27 mouse cellular contexts compared by ENCODE assay signal in genomic region chr11:57454421-57454820, GRCm38 (mm10).
A peak's percentile ranks its signal among the peaks of the same experiment; 100 is the strongest.
DNase-seq lines count a peak whose midpoint lies in the region; ATAC-seq and TF ChIP-seq lines count a peak whose summit lies in the region.
"Had no signal": no experiment of that assay in that cellular context is flagged by ENCODE, and none has a peak within 500 bp of the region (broad histone marks: within the 10 kb centered on the region; RNA-seq: fewer than 3 reads in every experiment).

No protein-coding gene starts in this region.

- WGBS in intestine, embryonic 15.5 days = 36% methylated on average over 5 of the region's 5 CpGs
- WGBS in intestine, postnatal 0 days = 33% methylated on average over 5 of the region's 5 CpGs

- no peaks in the 10 kb centered on the region for H3K36me3 ChIP-seq in intestine, embryonic 15.5 days
- H3K36me3 ChIP-seq in intestine, postnatal 0 days (ENCODE audit: control insufficient read depth, insufficient read depth) = no peaks in the 10 kb centered on the region
- H3K36me3 ChIP-seq: embryonic facial prominence, embryonic 13.5 days; limb, embryonic 15.5 days; liver, embryonic 15.5 days; lung, embryonic 15.5 days; midbrain, embryonic 10.5 days; neural tube, embryonic 13.5 days had no signal

- no peak overlapping the region for H3K4me2 ChIP-seq in intestine, embryonic 15.5 days (replicated peaks)
- no peak overlapping the region for H3K4me2 ChIP-seq in intestine, postnatal 0 days (replicated peaks; ENCODE audit: low read depth)
- H3K4me2 ChIP-seq: embryonic facial prominence, embryonic 13.5 days; forebrain, embryonic 13.5 days; limb, embryonic 15.5 days; liver, embryonic 15.5 days; lung, embryonic 15.5 days; neural tube, embryonic 13.5 days had no signal

- H3K4me3 ChIP-seq in intestine, embryonic 15.5 days (replicated peaks) = no peak overlapping the region
- H3K4me3 ChIP-seq in intestine, postnatal 0 days (ENCODE audit: low read depth, low read length) = no peak overlapping the region
- H3K4me3 ChIP-seq: embryonic facial prominence, embryonic 13.5 days; forebrain, embryonic 13.5 days; left cerebral cortex, adult 2 months; limb, embryonic 15.5 days; liver, embryonic 15.5 days; lung, embryonic 15.5 days; midbrain, embryonic 10.5 days; myocyte; neural tube, embryonic 13.5 days had no signal

- DNase-seq in R1 (ENCODE audit: low read depth, low spot score) (peak; percentile 57), adipocyte (ENCODE audit: low spot score) (peak; percentile 11)
- peak; percentile 44 for DNase-seq in forelimb bud, embryonic 11.5 days (ENCODE audit: low read depth, low spot score)
- no peak for DNase-seq in ovary, postnatal 10 days (ENCODE audit: low spot score)
- DNase-seq: adrenal gland, postnatal 25 days; cerebellum, adult 9-11 months; gastrocnemius, postnatal 14 days; kidney, adult 8-10 months; layer of hippocampus, adult 9-11 months; left cerebral cortex, postnatal 4 days; right cerebral cortex, adult 18-20 months; thymus, adult 2 months had no signal

- 0 out of 2 replicates have a peak, but pooled peaks cover 3% of the 10 kb centered on the region for H3K4me1 ChIP-seq in intestine, embryonic 15.5 days (replicated peaks)
- H3K4me1 ChIP-seq in intestine, postnatal 0 days (replicated peaks; ENCODE audit: control insufficient read depth, insufficient read depth, low read length) = no peaks in the 10 kb centered on the region
- H3K4me1 ChIP-seq: embryonic facial prominence, embryonic 13.5 days; forebrain, embryonic 13.5 days; limb, embryonic 15.5 days; liver, embryonic 15.5 days; lung, embryonic 15.5 days; midbrain, embryonic 10.5 days; neural tube, embryonic 13.5 days had no signal

- TF ChIP-seq CTCF in intestine, postnatal 0 days (IDR thresholded peaks at IDR 0.05; ENCODE audit: low read depth) = no peak

- peak; percentile 41; the same call in 1 of the 2 replicates for ATAC-seq in intestine, embryonic 15.5 days
- no peak for ATAC-seq in intestine, postnatal 0 days
- ATAC-seq in frontal cortex, adult (ENCODE audit: low TSS enrichment) = no peak
- ATAC-seq: forebrain, embryonic 13.5 days; hindbrain, postnatal 0 days; midbrain, embryonic 16.5 days had no signal

- no peaks in the 10 kb centered on the region for H3K27me3 ChIP-seq in intestine, embryonic 15.5 days (replicated peaks)
- H3K27me3 ChIP-seq in intestine, postnatal 0 days (replicated peaks; ENCODE audit: control insufficient read depth, insufficient read depth, low read length) = no peaks in the 10 kb centered on the region
- H3K27me3 ChIP-seq: embryonic facial prominence, embryonic 13.5 days; forebrain, embryonic 13.5 days; limb, embryonic 15.5 days; liver, embryonic 15.5 days; lung, embryonic 15.5 days; neural tube, embryonic 13.5 days had no signal

- no peak overlapping the region for H3K27ac ChIP-seq in intestine, embryonic 15.5 days
- no peak overlapping the region for H3K27ac ChIP-seq in intestine, postnatal 0 days (ENCODE audit: low read depth, low read length)
- H3K27ac ChIP-seq: embryonic facial prominence, embryonic 13.5 days; forebrain, embryonic 13.5 days; hindbrain, postnatal 0 days; left cerebral cortex, adult 2 months; limb, embryonic 15.5 days; liver, embryonic 15.5 days; lung, embryonic 15.5 days; macrophage; midbrain, embryonic 10.5 days; neural tube, embryonic 13.5 days had no signal

- no peak overlapping the region for H3K9ac ChIP-seq in intestine, embryonic 15.5 days
- no peak overlapping the region for H3K9ac ChIP-seq in intestine, postnatal 0 days (ENCODE audit: low read depth, low read length)
- H3K9ac ChIP-seq: embryonic facial prominence, embryonic 13.5 days; forebrain, embryonic 13.5 days; limb, embryonic 15.5 days; liver, embryonic 15.5 days; lung, embryonic 15.5 days; neural tube, embryonic 13.5 days had no signal

- no peaks in the 10 kb centered on the region for H3K9me3 ChIP-seq in intestine, embryonic 15.5 days
- no peaks in the 10 kb centered on the region for H3K9me3 ChIP-seq in intestine, postnatal 0 days (ENCODE audit: control insufficient read depth)
- H3K9me3 ChIP-seq: embryonic facial prominence, embryonic 13.5 days; forebrain, embryonic 13.5 days; limb, embryonic 15.5 days; liver, embryonic 15.5 days; lung, embryonic 15.5 days; midbrain, embryonic 10.5 days; neural tube, embryonic 13.5 days had no signal
